Mouse (Mus musculus): ENCODE data around the gene 7530416G11Rik. TPM values are rescaled to one million over a fixed set of nuclear protein-coding genes. Genes with fewer than 3 reads are reported as not detected.
A peak's percentile ranks its signal among the peaks of the same experiment; 100 is the strongest.

Gene 7530416G11Rik
- polyA plus RNA-seq (2015; fragmentation: Nextera tagmentation; extraction: Ambion mirVana): not detected in 2 replicates

DNA sequence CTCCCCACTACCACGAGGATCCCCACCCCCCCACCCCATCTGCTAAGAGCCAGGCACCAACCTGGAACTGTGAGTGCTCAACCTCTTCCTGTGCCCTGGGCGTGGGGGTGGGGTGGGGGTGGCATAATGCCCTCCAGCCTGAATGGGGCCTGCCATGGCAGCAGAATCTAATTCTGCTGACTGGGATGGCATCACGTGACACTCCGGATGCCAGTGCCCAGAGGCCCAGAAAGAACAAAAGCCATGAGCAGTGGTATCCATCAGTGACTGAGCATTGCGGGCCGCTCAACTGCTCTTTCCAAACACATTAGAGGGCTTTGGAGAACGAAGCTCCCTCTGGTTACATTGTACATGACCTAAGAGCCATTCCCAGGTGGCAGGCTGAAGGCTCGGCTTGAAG is at the start of gene 7530416G11Rik:
TSS of gene 7530416G11Rik (minus strand) at position 101 of the 400 bp plus-strand sequence.
- Histone ChIP-seq H3K9ac (no peak within 1 kb of the TSS), H3K4me3 (no peak within 1 kb of the TSS), H3K36me3 (no peaks in the 10 kb centered on the region), H3K9me3 (no peaks in the 10 kb centered on the region), H3K27me3 (peaks cover 3% of the 10 kb centered on the region; the same call in 1 of the 2 replicates), H3K4me2 (no peak within 1 kb of the TSS), H3K4me1 (peaks cover 17% of the 10 kb centered on the region), H3K27ac (no peak within 1 kb of the TSS)
- 86% methylated on average over 8 of the region's 8 CpGs for WGBS
- no peak for ATAC-seq (ENCODE audit: insufficient number of reproducible peaks, low FRiP score, low TSS enrichment, low read depth)

DNA sequence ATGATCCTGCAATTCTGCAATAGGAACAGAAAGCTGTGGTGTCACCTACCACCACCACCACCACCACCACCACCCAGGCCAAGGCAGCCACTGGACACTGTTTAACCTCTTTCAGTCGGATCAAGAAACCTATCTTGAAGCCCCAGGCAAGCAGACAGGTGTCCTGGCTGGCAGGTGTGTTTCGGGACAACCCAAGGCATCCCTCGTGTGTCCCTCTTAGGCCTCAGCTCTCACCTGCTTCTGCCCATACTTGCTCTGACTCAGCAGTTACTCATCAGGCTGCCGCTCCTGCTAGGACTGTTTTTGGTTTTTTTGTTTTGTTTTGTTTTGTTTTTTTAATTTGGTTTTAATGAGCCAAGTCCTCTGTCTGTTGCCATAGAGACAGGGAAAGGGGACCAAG is 43.5 kb upstream of the 7530416G11Rik start:
- H3K4me3 ChIP-seq: no peak overlapping the region
- no peaks in the 10 kb centered on the region for H3K27me3 ChIP-seq
- H3K9me3 ChIP-seq: no peaks in the 10 kb centered on the region
- H3K9ac ChIP-seq: no peak overlapping the region
- no peaks in the 10 kb centered on the region for H3K4me1 ChIP-seq
- H3K4me2 ChIP-seq: no peak overlapping the region
- no peaks in the 10 kb centered on the region for H3K36me3 ChIP-seq
- no peak overlapping the region for H3K27ac ChIP-seq
- no peak for ATAC-seq (ENCODE audit: insufficient number of reproducible peaks, low FRiP score, low TSS enrichment, low read depth)
- WGBS: 63% methylated on average over 4 of the region's 4 CpGs

DNA sequence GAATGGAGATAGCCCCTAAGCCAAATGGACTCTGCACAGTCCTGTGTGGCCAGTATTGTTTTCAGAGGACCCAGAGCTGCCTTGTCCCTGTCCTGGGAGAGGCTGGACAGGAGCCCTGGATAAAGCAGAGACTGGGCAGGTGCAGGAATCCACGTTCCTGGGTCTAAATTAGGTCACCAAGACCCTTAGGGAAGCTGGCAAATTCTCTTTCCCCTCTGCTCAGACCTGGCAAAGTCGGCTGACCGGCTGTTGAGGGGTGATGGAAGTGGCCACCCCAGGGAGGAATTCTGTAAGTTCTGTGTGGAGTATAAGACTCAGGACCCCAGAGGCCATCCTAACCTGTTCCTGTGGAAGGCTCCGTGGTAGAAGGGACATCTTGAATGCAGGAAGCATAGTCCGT is 42.3 kb upstream of the 7530416G11Rik start:
- WGBS: 71% methylated on average over 5 of the region's 5 CpGs
- Histone ChIP-seq H3K9ac (no peak overlapping the region), H3K27ac (no peak overlapping the region), H3K27me3 (no peaks in the 10 kb centered on the region), H3K36me3 (no peaks in the 10 kb centered on the region), H3K4me1 (no peaks in the 10 kb centered on the region), H3K4me3 (no peak overlapping the region), H3K4me2 (no peak overlapping the region), H3K9me3 (no peaks in the 10 kb centered on the region)
- ATAC-seq (ENCODE audit: insufficient number of reproducible peaks, low FRiP score, low TSS enrichment, low read depth): no peak

DNA sequence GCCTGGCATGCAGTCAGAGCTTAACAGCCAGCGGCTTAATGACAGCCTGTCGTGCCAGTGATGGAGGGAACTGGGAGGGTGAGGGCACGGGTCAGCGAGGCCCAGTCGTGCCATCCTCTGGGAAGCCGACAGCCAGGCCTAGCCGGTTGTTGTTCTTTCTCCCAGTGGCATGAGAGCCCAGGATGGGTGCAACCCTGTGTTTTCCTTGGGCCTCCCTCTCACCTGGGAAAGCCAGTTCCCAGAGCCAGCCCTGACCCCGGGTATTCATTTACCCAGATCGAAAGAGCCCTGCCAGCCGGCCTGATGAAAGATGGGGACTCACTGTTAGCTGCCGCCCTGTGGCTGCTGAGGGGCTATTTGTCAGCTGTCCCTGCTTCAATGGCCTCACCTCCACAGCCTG is 35.1 kb upstream of the 7530416G11Rik start:
- no peaks in the 10 kb centered on the region for H3K9me3 ChIP-seq
- H3K4me3 ChIP-seq: no peak overlapping the region
- H3K36me3 ChIP-seq: no peaks in the 10 kb centered on the region
- ATAC-seq (ENCODE audit: insufficient number of reproducible peaks, low FRiP score, low TSS enrichment, low read depth): no peak
- WGBS: 51% methylated on average over 11 of the region's 11 CpGs
- 0 out of 2 replicates have a peak, but pooled peaks cover 2% of the 10 kb centered on the region for H3K27me3 ChIP-seq
- H3K9ac ChIP-seq: no peak overlapping the region
- H3K27ac ChIP-seq: no peak overlapping the region
- no peak overlapping the region for H3K4me2 ChIP-seq
- peaks cover 21% of the 10 kb centered on the region for H3K4me1 ChIP-seq

DNA sequence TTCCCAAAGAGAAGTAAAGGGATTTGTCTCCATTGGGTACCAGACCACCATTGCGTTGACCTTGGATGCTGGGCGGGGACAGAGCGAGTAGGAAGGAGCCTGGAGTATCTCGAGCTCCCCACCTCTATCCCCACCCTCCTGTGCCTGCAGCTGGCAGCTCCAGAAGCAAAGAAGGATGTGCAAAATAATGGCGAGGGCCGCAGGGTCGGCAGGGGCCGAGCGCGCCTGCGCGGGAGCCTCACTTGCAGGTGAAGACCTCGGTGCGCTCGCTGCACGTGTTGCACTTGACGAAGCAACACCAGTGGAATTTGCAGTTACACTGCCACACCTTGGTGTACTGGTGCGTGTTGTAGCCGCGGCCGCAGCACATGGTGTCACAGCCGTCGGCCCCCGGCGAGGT is 34.1 kb upstream of the 7530416G11Rik start:
- H3K9ac ChIP-seq: no peak overlapping the region
- 79% methylated on average over 25 of the region's 25 CpGs for WGBS
- no peak for ATAC-seq (ENCODE audit: insufficient number of reproducible peaks, low FRiP score, low TSS enrichment, low read depth)
- peaks cover 21% of the 10 kb centered on the region for H3K4me1 ChIP-seq
- 0 out of 2 replicates have a peak, but pooled peaks cover 2% of the 10 kb centered on the region for H3K27me3 ChIP-seq
- no peaks in the 10 kb centered on the region for H3K36me3 ChIP-seq
- H3K9me3 ChIP-seq: no peaks in the 10 kb centered on the region
- no peak overlapping the region for H3K27ac ChIP-seq
- H3K4me3 ChIP-seq: no peak overlapping the region
- H3K4me2 ChIP-seq: no peak overlapping the region

DNA sequence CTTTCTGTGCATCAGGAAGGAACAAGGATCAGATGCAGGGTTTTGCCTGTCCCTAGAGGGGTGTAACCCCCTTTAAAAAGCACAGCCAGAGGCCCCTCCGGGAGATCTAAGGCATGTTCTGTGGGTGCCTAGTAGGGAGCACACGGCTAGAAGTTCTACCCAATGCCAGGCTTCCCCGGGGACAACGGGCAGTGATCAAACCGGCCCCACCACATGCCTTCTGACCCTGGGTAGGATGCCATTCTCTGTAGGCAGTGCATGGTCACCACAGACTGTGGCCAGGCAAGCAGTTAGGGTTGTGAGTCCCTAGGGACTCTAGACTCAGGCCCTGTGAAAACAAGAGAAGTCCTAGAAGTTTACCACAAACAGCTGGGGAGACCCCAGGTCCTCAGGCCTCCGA is 31.6 kb upstream of the 7530416G11Rik start:
- Histone ChIP-seq H3K9me3 (no peaks in the 10 kb centered on the region), H3K4me2 (no peak overlapping the region), H3K36me3 (no peaks in the 10 kb centered on the region), H3K27me3 (0 out of 2 replicates have a peak, but pooled peaks cover 2% of the 10 kb centered on the region), H3K4me3 (no peak overlapping the region), H3K4me1 (peaks cover 22% of the 10 kb centered on the region), H3K9ac (no peak overlapping the region), H3K27ac (no peak overlapping the region)
- no peak for ATAC-seq (ENCODE audit: insufficient number of reproducible peaks, low FRiP score, low TSS enrichment, low read depth)
- WGBS: 72% methylated on average over 6 of the region's 6 CpGs

DNA sequence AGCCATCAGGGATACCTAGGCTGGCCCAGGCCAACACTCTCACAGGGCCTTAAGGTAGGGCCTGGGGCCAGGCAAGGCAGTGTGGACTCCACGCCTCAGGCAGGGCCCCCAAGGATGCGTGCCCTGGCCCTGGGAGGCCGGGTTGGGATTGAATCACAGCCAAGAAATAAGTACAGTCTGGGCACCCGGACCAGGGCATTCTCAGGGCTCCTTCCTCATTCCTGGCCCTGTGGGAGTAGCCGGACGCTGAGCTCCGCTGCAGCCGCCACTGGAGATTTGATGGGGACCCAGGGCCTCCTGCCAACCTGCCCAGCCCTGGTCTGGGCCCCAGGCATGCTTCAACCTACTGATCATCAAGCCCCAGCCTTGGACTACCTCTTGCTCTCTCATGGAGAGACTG is 31.2 kb upstream of the 7530416G11Rik start:
- Histone ChIP-seq H3K27me3 (0 out of 2 replicates have a peak, but pooled peaks cover 2% of the 10 kb centered on the region), H3K9ac (no peak overlapping the region), H3K4me2 (no peak overlapping the region), H3K4me1 (peaks cover 17% of the 10 kb centered on the region), H3K9me3 (no peaks in the 10 kb centered on the region), H3K27ac (no peak overlapping the region), H3K4me3 (no peak overlapping the region), H3K36me3 (no peaks in the 10 kb centered on the region)
- 61% methylated on average over 7 of the region's 8 CpGs for WGBS
- ATAC-seq (ENCODE audit: insufficient number of reproducible peaks, low FRiP score, low TSS enrichment, low read depth): no peak

DNA sequence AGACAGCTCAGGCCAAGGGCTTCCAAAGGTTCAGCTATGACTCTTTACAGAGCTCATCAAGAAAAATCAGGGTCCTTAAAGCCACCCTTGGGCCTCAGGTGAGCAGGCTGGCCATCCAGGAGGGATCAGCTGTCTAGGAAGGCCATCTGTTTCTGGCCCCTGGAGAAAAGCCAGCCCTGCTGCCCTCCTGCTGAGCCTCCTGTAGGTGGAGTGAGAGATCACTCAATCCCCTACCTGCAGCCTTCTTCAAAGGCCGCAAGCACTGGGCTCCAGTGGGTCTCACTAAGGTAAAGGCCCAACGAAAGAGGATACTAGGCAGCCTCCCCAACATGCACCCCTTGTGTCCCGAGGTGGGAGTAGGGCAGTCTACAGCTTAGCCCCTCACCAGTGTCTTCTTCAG is 29.0 kb upstream of the 7530416G11Rik start:
- no peaks in the 10 kb centered on the region for H3K9me3 ChIP-seq
- H3K4me1 ChIP-seq: peaks cover 14% of the 10 kb centered on the region
- H3K4me2 ChIP-seq: no peak overlapping the region
- H3K36me3 ChIP-seq: no peaks in the 10 kb centered on the region
- no peak overlapping the region for H3K27ac ChIP-seq
- 65% methylated on average over 3 of the region's 3 CpGs for WGBS
- ATAC-seq (ENCODE audit: insufficient number of reproducible peaks, low FRiP score, low TSS enrichment, low read depth): no peak
- no peak overlapping the region for H3K4me3 ChIP-seq
- H3K27me3 ChIP-seq: no peaks in the 10 kb centered on the region
- no peak overlapping the region for H3K9ac ChIP-seq

DNA sequence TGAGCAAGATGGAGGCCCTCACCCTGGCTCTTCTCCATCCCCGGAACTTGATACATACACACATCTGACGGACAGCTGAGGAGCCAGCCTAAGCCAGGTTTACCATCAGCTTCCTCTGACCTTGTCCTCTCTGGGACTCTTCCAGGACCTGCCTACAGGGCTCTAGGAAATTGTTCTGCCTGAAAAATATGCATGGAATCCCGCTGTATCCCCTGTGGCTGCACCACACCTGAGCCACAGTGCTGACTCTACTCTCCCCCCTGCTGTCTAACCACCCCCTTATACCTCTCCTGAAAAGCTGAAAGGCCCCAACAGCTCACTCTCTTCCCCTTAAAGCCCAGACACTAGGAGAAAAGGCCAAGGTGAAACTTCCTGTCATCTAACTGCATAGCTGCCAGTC is 26.9 kb upstream of the 7530416G11Rik start:
- H3K9ac ChIP-seq: no peak overlapping the region
- H3K4me2 ChIP-seq: no peak overlapping the region
- H3K4me1 ChIP-seq: peaks cover 11% of the 10 kb centered on the region
- H3K9me3 ChIP-seq: no peaks in the 10 kb centered on the region
- 46% methylated on average over 3 of the region's 3 CpGs for WGBS
- no peak for ATAC-seq (ENCODE audit: insufficient number of reproducible peaks, low FRiP score, low TSS enrichment, low read depth)
- H3K27ac ChIP-seq: no peak overlapping the region
- H3K27me3 ChIP-seq: peaks cover 3% of the 10 kb centered on the region; the same call in 1 of the 2 replicates
- H3K36me3 ChIP-seq: no peaks in the 10 kb centered on the region
- no peak overlapping the region for H3K4me3 ChIP-seq

DNA sequence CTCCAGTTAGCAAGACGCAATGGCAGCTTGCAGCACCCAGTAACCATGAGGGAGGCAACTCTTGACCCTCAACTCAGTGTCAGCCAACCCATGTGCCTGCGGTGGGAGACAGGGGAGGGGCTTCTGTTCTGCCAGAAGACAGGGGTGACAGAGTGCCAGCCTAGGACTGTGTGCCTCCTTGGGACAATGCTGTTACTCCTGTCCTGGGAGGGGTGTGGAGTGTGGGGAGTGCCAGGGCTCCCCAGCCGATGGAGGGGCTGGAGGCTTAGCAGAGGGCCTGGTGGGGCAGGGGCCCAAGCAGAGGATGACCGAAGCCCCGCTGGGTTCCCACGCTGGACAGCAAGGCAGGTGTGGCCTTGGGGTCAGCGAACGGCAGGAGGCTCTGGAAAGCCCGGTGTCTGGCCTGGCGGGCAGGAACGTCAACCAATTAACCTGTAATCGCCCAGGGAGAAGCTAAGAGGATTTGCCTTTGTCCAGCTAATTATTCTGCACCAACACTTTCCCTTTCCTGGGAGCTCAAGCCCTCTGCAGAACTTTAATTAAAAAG is 21.4 kb upstream of the 7530416G11Rik start:
- Histone ChIP-seq H3K27me3 (peaks cover 8% of the 10 kb centered on the region; the same call in 1 of the 2 replicates), H3K4me3 (no peak overlapping the region), H3K4me2 (no peak overlapping the region), H3K36me3 (no peaks in the 10 kb centered on the region), H3K4me1 (peaks cover 19% of the 10 kb centered on the region), H3K27ac (no peak overlapping the region), H3K9ac (no peak overlapping the region), H3K9me3 (no peaks in the 10 kb centered on the region)
- WGBS: 34% methylated on average over 12 of the region's 12 CpGs
- ATAC-seq (ENCODE audit: insufficient number of reproducible peaks, low FRiP score, low TSS enrichment, low read depth): no peak

DNA sequence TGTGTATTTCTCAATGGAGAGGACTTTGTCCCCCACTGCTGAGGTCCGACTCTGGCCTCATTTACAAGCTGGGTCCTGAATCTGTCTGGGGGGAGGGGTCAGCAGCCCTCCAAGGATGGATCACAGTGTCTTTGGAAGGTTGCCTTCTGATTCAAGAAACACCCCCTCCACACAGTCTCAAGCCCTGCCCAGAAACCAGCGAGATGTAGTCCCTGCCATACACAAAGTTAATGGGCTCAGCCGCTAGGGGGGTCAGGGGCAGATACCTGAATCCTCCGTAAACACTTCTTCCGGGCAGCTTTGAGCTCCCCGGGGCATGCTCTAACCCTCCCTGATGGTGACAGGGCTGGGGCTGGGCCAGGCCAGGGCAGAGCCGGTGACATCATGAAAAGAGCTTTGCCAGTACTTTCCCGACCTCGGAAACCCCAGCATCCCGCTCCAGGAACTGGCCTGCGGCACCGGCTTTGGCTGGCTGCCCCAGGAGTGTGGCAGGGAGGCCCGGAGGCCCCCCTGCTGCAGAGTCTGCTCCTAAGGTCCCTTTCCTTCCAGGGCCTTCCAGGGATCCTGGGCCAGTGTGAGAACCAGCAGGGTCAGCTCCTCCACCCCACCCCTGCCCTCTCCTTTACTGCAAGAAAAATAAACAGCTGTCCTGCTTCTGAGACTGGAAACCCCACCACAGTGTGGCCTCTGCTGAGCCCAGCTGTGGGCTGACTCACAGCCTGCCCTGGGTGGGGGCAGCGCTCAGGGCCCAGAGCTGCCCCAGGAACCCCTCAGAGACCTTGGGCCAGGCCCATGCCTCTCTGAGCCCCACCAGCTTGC is 20.4 kb upstream of the 7530416G11Rik start:
- H3K36me3 ChIP-seq: no peaks in the 10 kb centered on the region
- no peaks in the 10 kb centered on the region for H3K9me3 ChIP-seq
- WGBS: 6% methylated on average over 14 of the region's 14 CpGs
- ATAC-seq (ENCODE audit: insufficient number of reproducible peaks, low FRiP score, low TSS enrichment, low read depth): peak; percentile 66
- peak overlapping the region; percentile 60 for H3K27ac ChIP-seq
- H3K4me2 ChIP-seq: peak overlapping the region; percentile 37
- peak overlapping the region; percentile 11; the same call in 1 of the 2 replicates for H3K4me3 ChIP-seq
- peaks cover 8% of the 10 kb centered on the region; the same call in 1 of the 2 replicates for H3K27me3 ChIP-seq
- H3K4me1 ChIP-seq: peaks cover 27% of the 10 kb centered on the region
- H3K9ac ChIP-seq: no peak overlapping the region

DNA sequence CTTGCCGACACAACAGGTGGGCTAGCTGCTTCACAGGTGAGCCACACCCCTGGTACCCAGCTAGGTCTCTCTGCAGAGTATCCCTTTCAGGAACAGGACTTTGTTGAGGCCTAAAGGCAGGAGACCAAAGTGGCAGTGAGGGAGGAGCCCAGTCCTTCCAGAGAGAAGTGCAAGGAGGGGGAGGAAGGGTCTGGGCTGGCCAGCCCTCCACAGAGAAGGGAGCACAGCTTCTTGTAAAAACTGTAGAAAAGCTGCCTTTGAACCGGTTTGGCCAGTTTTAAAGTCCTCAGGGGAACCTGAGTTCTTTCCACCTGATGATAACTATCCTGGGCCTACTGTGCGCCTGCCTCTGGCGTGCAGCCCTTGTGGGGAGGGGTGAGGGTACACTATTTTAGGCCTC is 16.4 kb upstream of the 7530416G11Rik start:
- Histone ChIP-seq H3K4me2 (no peak overlapping the region), H3K4me1 (peaks cover 27% of the 10 kb centered on the region), H3K9ac (no peak overlapping the region), H3K36me3 (no peaks in the 10 kb centered on the region), H3K9me3 (no peaks in the 10 kb centered on the region), H3K27me3 (0 out of 2 replicates have a peak, but pooled peaks cover 4% of the 10 kb centered on the region), H3K27ac (no peak overlapping the region), H3K4me3 (no peak overlapping the region)
- 48% methylated on average over 4 of the region's 4 CpGs for WGBS
- ATAC-seq (ENCODE audit: insufficient number of reproducible peaks, low FRiP score, low TSS enrichment, low read depth): no peak
